Mouse (Mus musculus) liver, embryonic 16.5 days (tissue): Measurements from ENCODE around the gene Lgi4. TPM values are rescaled to one million over a fixed set of nuclear protein-coding genes. Genes with fewer than 3 reads are reported as not detected.

Experiments
- ATAC-seq: fragments of 200-750 bp; cut with Nextera tagmentation; 2 replicates; pipeline ENCODE4 v1.8.0; 2017; ENCODE audit warnings: low read depth, mild to moderate bottlenecking, moderate number of reproducible peaks, moderate library complexity
- H3K27ac ChIP-seq: fragments of 300-500 bp; sonication (generic); 2 replicates; pipeline ENCODE4 v1.5.1; 2014; ENCODE audit warnings: mild to moderate bottlenecking, low read length
- H3K27me3 ChIP-seq: fragments of 300-500 bp; sonication (generic); 2 replicates; pipeline ENCODE4 v1.6.1; 2014; ENCODE audit warnings: low read depth, low read length, mixed read lengths; ENCODE audit not compliant: control insufficient read depth, insufficient read depth
- H3K36me3 ChIP-seq: fragments of 300-500 bp; sonication (generic); 2 replicates; pipeline ENCODE4 v1.6.1; 2014; ENCODE audit warnings: mild to moderate bottlenecking; ENCODE audit not compliant: control insufficient read depth, insufficient read depth
- H3K4me1 ChIP-seq: fragments of 300-500 bp; sonication (generic); 2 replicates; pipeline ENCODE4 v1.6.1; 2014; ENCODE audit warnings: low read depth, low read length, mixed read lengths; ENCODE audit not compliant: control insufficient read depth
- H3K4me2 ChIP-seq: fragments of 300-500 bp; sonication (generic); 2 replicates; pipeline ENCODE4 v1.6.1; 2014; ENCODE audit warnings: low read depth, low read length, mixed read lengths
- H3K4me3 ChIP-seq: fragments of 300-500 bp; sonication (generic); 2 replicates; pipeline ENCODE4 v1.5.1; 2014; ENCODE audit warnings: low read depth, mild to moderate bottlenecking, low read length
- H3K9ac ChIP-seq: fragments of 300-500 bp; sonication (generic); 2 replicates; pipeline ENCODE4 v1.6.1; 2014; ENCODE audit warnings: low read depth, low read length
- H3K9me3 ChIP-seq: fragments of 300-500 bp; sonication (generic); replicated peaks from 2 replicates; pipeline ENCODE4 v1.6.1; 2016; ENCODE audit warnings: low read length; ENCODE audit not compliant: control insufficient read depth
- WGBS: fragments of 180-500 bp; shearing (Covaris S2); extraction: QIAGEN DNeasy Blood & Tissue Kit; methylation state at CpG from one replicate; pipeline ENCODE4 v1.1.7; 2014; ENCODE audit not compliant: insufficient replicate concordance; 5-methylcytosine and 5-hydroxymethylcytosine counted together
- polyA plus RNA-seq: library from polyadenylated mRNA; unstranded; fragments of >200 nt; fragmentation: Nextera tagmentation; extraction: Ambion mirVana; gene quantifications from 2 replicates; pipeline ENCODE4 v1.2.1, GENCODE M21; 2015

The Lgi4 gene
- polyA plus RNA-seq, 1 experiment from 2014 or later = 0.02 TPM

DNA sequence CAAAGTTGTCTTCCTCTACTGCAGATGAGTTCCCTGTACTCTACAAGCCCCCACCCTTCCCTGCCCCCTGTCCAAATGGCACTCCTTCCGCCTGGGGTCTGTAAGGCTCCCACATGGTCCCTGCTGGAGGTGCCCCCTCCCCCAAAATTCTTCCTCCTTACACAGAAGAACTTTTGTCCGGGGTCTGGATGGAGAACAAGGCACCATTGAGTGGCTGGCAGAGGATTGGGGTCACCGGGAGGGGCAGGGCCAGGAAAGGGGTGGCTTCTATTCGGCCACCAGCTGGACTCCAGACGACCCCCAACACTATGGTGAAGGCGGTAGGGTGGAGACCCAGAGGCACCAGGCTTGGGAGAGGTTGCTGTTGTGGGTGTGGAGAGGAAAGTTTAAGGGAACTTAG lies 18.3 kb downstream of the Lgi4 start:
- no peak for ATAC-seq
- no peak overlapping the region for H3K27ac ChIP-seq
- H3K27me3 ChIP-seq = no peaks in the 10 kb centered on the region
- WGBS = 47% methylated on average over 6 of the region's 6 CpGs
- no peak overlapping the region for H3K9ac ChIP-seq
- no peaks in the 10 kb centered on the region; the same call in 1 of the 2 replicates for H3K4me1 ChIP-seq
- no peak overlapping the region for H3K4me3 ChIP-seq
- no peaks in the 10 kb centered on the region for H3K9me3 ChIP-seq
- H3K4me2 ChIP-seq = no peak overlapping the region
- H3K36me3 ChIP-seq = no peaks in the 10 kb centered on the region

DNA sequence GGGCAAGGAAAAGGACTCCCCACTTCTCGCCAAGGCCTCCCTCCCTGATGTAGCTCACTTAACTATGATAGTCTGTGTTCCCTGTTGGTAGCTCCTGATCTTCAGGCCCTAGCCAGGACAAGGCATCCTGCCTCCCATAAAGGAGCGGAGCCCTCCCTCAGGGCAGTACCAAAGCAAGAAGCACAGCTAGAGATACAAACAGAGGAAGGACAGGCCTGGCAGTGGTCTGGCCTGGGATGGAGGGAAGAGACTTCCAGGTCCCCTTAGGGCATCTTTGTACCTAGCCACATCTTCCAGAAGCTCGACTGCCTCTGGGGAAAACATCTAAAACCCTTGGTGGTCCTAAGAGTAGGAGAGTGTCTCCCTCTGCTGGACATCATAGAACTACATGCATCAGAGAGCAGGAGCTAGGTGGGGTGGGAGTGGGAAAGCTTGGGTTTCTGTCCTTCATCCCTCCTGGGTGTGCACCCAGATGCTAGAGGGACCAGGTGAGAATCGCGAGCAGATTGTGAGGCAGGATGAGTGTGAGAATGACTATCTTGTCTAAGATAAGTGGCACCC lies 18.8 kb downstream of the Lgi4 start:
- Histone ChIP-seq H3K4me3 (no peak overlapping the region), H3K4me2 (no peak overlapping the region), H3K9me3 (no peaks in the 10 kb centered on the region), H3K36me3 (no peaks in the 10 kb centered on the region), H3K27me3 (no peaks in the 10 kb centered on the region), H3K4me1 (no peaks in the 10 kb centered on the region; the same call in 1 of the 2 replicates), H3K9ac (no peak overlapping the region), H3K27ac (no peak overlapping the region)
- 30% methylated on average over 5 of the region's 5 CpGs for WGBS
- ATAC-seq = no peak

DNA sequence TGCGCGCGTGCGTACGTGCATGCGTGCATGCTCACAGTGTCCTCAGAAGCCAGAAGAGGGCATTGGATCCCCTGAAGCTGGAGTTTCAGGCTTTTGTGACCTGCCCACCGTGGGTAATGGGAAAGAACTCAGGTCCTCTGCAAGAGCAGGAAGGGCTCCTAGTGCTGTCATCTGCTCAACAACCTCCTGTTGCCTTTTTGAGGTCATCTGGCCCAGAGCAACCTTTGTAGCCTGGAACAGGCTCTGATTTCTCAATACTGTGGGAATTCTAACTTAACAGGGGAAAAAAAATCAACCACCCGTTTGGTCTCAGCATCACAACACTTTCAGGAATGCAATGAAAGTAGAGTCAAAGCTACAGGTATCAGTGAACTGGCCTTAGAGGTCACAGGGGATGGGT lies 20.5 kb downstream of the Lgi4 start:
- Histone ChIP-seq H3K9me3 (no peaks in the 10 kb centered on the region), H3K9ac (no peak overlapping the region), H3K27ac (no peak overlapping the region), H3K4me1 (no peaks in the 10 kb centered on the region; the same call in 1 of the 2 replicates), H3K27me3 (no peaks in the 10 kb centered on the region), H3K36me3 (no peaks in the 10 kb centered on the region), H3K4me2 (no peak overlapping the region), H3K4me3 (no peak overlapping the region)
- WGBS = 67% methylated on average over 8 of the region's 8 CpGs
- ATAC-seq = peak; percentile 37; the same call in 1 of the 2 replicates

DNA sequence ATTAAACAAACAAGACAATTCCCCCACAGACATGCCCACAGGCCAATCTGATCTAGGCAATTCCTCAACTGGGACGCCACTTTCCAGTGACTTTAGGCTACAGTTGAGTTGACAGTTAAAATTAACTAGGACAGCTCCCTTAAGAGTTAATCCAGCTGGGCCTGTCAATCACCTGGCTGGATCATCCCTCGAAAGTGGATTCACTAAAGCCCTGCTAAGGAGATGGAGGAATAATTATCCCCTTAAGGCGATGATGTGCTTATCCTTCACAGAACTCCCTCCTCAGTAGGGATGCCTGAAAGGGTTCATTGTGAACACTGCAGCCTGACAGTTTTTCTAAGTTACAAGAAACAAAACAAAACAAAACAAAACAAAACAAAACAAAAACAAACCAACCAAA lies 21.5 kb downstream of the Lgi4 start:
- no peaks in the 10 kb centered on the region for H3K36me3 ChIP-seq
- no peak overlapping the region for H3K4me2 ChIP-seq
- no peaks in the 10 kb centered on the region; the same call in 1 of the 2 replicates for H3K4me1 ChIP-seq
- no peak for ATAC-seq
- H3K27me3 ChIP-seq = no peaks in the 10 kb centered on the region
- no peaks in the 10 kb centered on the region for H3K9me3 ChIP-seq
- no peak overlapping the region for H3K27ac ChIP-seq
- WGBS = 68% methylated on average over 3 of the region's 3 CpGs
- H3K4me3 ChIP-seq = no peak overlapping the region
- no peak overlapping the region for H3K9ac ChIP-seq

DNA sequence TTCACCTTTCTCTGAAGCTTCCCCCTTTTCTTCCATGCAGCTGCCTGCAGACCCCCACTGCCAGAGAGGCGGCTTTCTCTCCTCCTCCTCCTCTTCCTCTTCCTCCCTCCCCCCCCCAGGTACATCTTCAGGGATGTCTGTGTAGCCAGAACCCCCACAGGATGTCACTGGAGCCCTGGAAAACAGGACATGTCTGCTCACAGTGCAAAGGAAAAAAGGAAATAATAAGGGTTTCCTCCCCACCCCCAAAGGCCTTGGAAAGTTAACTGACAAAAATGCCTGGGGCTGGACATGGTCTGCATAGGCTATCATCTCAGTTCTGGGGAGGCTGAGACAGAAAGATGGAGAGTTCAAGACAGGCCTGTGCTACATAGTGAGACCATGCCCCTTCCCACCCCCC lies 22.0 kb downstream of the Lgi4 start:
- no peak overlapping the region for H3K9ac ChIP-seq
- H3K27ac ChIP-seq = no peak overlapping the region
- no peaks in the 10 kb centered on the region; the same call in 1 of the 2 replicates for H3K4me1 ChIP-seq
- no peaks in the 10 kb centered on the region for H3K27me3 ChIP-seq
- WGBS = 24% methylated on average over 1 of the region's 1 CpGs
- no peaks in the 10 kb centered on the region for H3K9me3 ChIP-seq
- no peak overlapping the region for H3K4me3 ChIP-seq
- no peaks in the 10 kb centered on the region for H3K36me3 ChIP-seq
- no peak for ATAC-seq
- no peak overlapping the region for H3K4me2 ChIP-seq

DNA sequence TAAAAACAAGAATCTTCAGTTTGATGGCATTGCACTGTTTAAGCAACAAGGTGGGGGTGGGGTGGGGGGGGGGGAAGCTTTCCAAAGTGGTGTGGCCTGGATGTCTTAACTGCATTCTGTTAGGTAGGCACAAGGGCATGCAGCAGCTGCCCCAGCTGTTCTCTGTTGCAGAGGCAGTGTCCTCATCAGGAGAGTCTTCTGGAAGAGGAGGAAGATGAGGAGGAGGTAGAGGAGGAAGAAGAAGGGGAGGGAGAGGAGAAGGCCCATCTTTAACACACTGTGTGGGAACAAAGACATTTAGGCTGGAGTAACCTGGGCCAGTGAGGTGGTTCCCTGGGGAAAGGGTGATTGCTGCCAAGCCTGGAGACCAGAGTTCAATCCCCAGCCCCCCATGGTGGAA lies 23.0 kb downstream of the Lgi4 start:
- H3K36me3 ChIP-seq = no peaks in the 10 kb centered on the region
- H3K4me1 ChIP-seq = no peaks in the 10 kb centered on the region; the same call in 1 of the 2 replicates
- ATAC-seq = no peak
- no peaks in the 10 kb centered on the region for H3K9me3 ChIP-seq
- H3K27me3 ChIP-seq = no peaks in the 10 kb centered on the region
- H3K9ac ChIP-seq = no peak overlapping the region
- no peak overlapping the region for H3K4me3 ChIP-seq
- no peak overlapping the region for H3K27ac ChIP-seq
- no peak overlapping the region for H3K4me2 ChIP-seq

DNA sequence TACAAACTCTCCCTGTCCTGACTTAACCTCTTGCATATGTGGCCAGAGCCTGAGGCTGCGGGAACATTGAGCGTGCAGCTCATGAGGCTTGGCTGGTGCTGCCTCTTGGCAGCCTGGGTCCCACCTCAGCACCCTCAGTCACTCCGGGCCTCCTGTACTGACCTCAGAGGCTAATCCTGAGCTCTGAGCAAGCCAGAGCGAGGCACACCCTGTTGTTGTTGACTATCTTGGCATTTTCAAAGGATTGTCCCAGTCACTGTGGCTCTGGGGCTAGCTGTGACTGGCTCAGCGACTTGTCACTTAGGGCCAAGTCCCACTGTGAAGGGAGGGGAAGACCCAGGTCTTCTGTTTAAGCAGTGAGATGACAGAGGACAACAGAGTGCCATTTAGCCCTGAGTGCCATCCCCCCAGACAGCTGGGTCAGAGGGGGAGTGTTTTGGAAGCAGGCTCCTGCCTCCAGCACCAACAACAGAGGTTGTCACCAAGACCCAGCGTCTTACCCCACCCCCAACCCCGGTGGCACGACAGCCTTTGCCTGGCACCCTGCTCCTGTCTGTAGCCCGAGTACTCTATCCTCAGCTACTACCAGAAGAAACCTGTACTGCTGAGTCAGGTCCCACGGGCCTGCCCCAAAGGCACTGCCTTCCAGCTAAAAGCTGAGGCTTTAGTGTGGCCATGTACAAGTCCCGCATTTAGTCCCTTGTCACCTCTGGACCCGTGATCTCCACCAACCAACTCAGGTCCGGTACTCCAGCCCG lies 23.9 kb downstream of the Lgi4 start:
- no peaks in the 10 kb centered on the region for H3K36me3 ChIP-seq
- H3K4me2 ChIP-seq = no peak overlapping the region
- no peak overlapping the region for H3K27ac ChIP-seq
- WGBS = 53% methylated on average over 14 of the region's 14 CpGs
- ATAC-seq = peak; percentile 47; the same call in 1 of the 2 replicates
- no peaks in the 10 kb centered on the region for H3K9me3 ChIP-seq
- no peaks in the 10 kb centered on the region; the same call in 1 of the 2 replicates for H3K4me1 ChIP-seq
- no peaks in the 10 kb centered on the region for H3K27me3 ChIP-seq
- H3K4me3 ChIP-seq = no peak overlapping the region
- no peak overlapping the region for H3K9ac ChIP-seq

DNA sequence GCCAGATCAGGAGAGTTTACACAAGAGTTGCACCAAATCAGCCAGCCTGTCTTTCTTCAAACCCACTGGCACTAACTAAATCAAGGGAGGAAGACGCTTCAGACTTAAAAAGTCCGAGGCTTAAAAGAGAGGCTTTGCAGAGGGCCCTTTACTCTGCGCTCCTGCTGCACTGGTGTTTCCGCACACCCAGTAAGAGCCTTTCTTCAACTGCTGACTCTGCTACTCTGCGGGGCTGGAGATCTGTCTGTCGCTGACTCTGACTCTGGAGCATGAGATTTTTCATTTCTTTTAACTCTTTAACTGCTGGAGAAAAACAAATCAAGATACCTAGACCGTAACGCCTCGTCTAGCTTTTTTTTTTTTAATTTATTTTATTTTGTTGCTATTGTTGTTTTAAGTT lies 25.0 kb downstream of the Lgi4 start:
- Histone ChIP-seq H3K9ac (no peak overlapping the region), H3K4me3 (no peak overlapping the region), H3K36me3 (no peaks in the 10 kb centered on the region), H3K4me2 (no peak overlapping the region), H3K27ac (0 out of 2 replicates have a peak overlapping the region, but pooled peaks have one; percentile 18), H3K27me3 (no peaks in the 10 kb centered on the region), H3K4me1 (no peaks in the 10 kb centered on the region; the same call in 1 of the 2 replicates), H3K9me3 (no peaks in the 10 kb centered on the region)
- WGBS = 48% methylated on average over 9 of the region's 9 CpGs
- ATAC-seq = no peak

DNA sequence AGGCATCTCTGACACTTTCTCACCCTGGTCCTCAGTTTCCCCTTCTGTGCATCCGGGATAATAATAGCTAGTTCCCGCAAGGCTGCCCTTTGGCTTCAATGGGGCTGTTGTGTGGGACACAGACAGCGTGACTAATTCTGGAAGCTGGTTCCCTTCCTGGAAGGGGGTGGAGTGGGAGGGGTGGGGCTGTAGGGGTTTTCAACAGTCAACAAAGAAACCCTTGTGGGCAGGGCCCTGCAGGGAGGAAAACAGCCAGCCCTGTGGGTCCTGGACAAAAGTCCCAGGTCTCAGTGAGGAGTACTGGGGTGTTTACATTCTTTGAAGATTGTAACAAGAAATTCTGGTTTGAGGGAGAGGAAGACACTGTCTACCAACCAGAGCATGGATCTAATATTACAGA lies 26.0 kb downstream of the Lgi4 start:
- H3K9me3 ChIP-seq = no peaks in the 10 kb centered on the region
- no peaks in the 10 kb centered on the region for H3K36me3 ChIP-seq
- no peak overlapping the region for H3K9ac ChIP-seq
- H3K4me1 ChIP-seq = no peaks in the 10 kb centered on the region
- peak; percentile 20; the same call in 1 of the 2 replicates for ATAC-seq
- H3K4me2 ChIP-seq = no peak overlapping the region
- H3K27me3 ChIP-seq = no peaks in the 10 kb centered on the region
- H3K27ac ChIP-seq = no peak overlapping the region
- H3K4me3 ChIP-seq = no peak overlapping the region
- 39% methylated on average over 3 of the region's 3 CpGs for WGBS
